Mouse (Mus musculus) regulatory T cell (primary cell): Measurements from ENCODE around the gene Ascl5.

Source experiments
- in situ Hi-C: fragments of 300-600 bp; cut with MboI, MseI; formaldehyde crosslinking; loops from one replicate; pipeline ENCODE4 v1.15.1; 2025; ENCODE audit warnings: high pct_unique_total_duplicates

Gene Ascl5

GRCm38 (mm10) chr1:136051013-136051315 lies 360 bp downstream of the Ascl5 start:
- in situ Hi-C loops = loop anchor here (10.0 to 25.0 kb wide), 2 partner anchors 1211 to 1746 kb away; no protein-coding TSS in a partner anchor

- in situ Hi-C loops = loop anchor here (10.0 to 25.0 kb wide), 2 partner anchors 1211 to 1747 kb away; no protein-coding TSS in a partner anchor
Measured at GRCm38 (mm10) chr1:136051465-136051864, 861 bp downstream of the Ascl5 start.

GRCm38 (mm10) chr1:136052547-136052946 lies 1.9 kb downstream of the Ascl5 start, which contains the start of gene Cacna1s:
Gene Cacna1s, plus strand, starts transcription at chr1:136052750.
- in situ Hi-C loops = loop anchor here (10.0 to 25.0 kb wide), 2 partner anchors 1210 to 1748 kb away; no protein-coding TSS in a partner anchor

GRCm38 (mm10) chr1:136055771-136056170 lies 5.2 kb downstream of the Ascl5 start:
- in situ Hi-C loops = loop anchor here (10.0 to 25.0 kb wide), 2 partner anchors 1207 to 1751 kb away; no protein-coding TSS in a partner anchor

- in situ Hi-C loops = loop anchor here (10.0 to 25.0 kb wide), 2 partner anchors 1204 to 1754 kb away; no protein-coding TSS in a partner anchor
Measured at GRCm38 (mm10) chr1:136058594-136058993, 8.0 kb downstream of the Ascl5 start.

- in situ Hi-C loops = loop anchor here (25.0 kb wide), 1 partner anchor 1201 kb away; no protein-coding TSS in a partner anchor
Measured at GRCm38 (mm10) chr1:136061041-136061789, 10.6 kb downstream of the Ascl5 start.

- in situ Hi-C loops = loop anchor here (25.0 kb wide), 1 partner anchor 1201 kb away; no protein-coding TSS in a partner anchor
Measured at GRCm38 (mm10) chr1:136061790-136062141, 11.2 kb downstream of the Ascl5 start.

GRCm38 (mm10) chr1:136063991-136064390 lies 13.4 kb downstream of the Ascl5 start:
- in situ Hi-C loops = loop anchor here (25.0 kb wide), 1 partner anchor 1198 kb away; no protein-coding TSS in a partner anchor

GRCm38 (mm10) chr1:136066621-136067020 lies 16.0 kb downstream of the Ascl5 start:
- in situ Hi-C loops = loop anchor here (25.0 kb wide), 1 partner anchor 1196 kb away; no protein-coding TSS in a partner anchor

- in situ Hi-C loops = loop anchor here (25.0 kb wide), 1 partner anchor 1195 kb away; no protein-coding TSS in a partner anchor
Measured at GRCm38 (mm10) chr1:136067579-136067978, 17.0 kb downstream of the Ascl5 start.

GRCm38 (mm10) chr1:136076086-136076485 lies 25.5 kb downstream of the Ascl5 start:
- in situ Hi-C loops = loop anchor here (10.0 kb wide), 1 partner anchor 1479 kb away; no protein-coding TSS in a partner anchor

GRCm38 (mm10) chr1:136077656-136078055 lies 27.1 kb downstream of the Ascl5 start:
- in situ Hi-C loops = loop anchor here (10.0 kb wide), 1 partner anchor 1477 kb away; no protein-coding TSS in a partner anchor

GRCm38 (mm10) chr1:136081161-136081560 lies 30.6 kb downstream of the Ascl5 start:
- in situ Hi-C loops = loop anchor here (10.0 kb wide), 1 partner anchor 1426 kb away; no protein-coding TSS in a partner anchor

GRCm38 (mm10) chr1:136085988-136086685 lies 35.5 kb downstream of the Ascl5 start:
- in situ Hi-C loops = loop anchor here (10.0 kb wide), 1 partner anchor 1431 kb away; no protein-coding TSS in a partner anchor

GRCm38 (mm10) chr1:136089368-136090165 lies 39.0 kb downstream of the Ascl5 start:
- in situ Hi-C loops = loop anchor here (10.0 kb wide), 1 partner anchor 1435 kb away; no protein-coding TSS in a partner anchor

GRCm38 (mm10) chr1:136093726-136094125 lies 43.1 kb downstream of the Ascl5 start:
- in situ Hi-C loops = no loop called here

- in situ Hi-C loops = no loop called here
Measured at GRCm38 (mm10) chr1:136094807-136095206, 44.2 kb downstream of the Ascl5 start.
